Mouse (Mus musculus): Measurements from ENCODE around the gene Ugt1a9. TPM values are rescaled to one million over a fixed set of nuclear protein-coding genes. Genes with fewer than 3 reads are reported as not detected.

The Ugt1a9 gene
- polyA plus RNA-seq, 1 experiment from 2014 or later = 0.65 TPM

DNA sequence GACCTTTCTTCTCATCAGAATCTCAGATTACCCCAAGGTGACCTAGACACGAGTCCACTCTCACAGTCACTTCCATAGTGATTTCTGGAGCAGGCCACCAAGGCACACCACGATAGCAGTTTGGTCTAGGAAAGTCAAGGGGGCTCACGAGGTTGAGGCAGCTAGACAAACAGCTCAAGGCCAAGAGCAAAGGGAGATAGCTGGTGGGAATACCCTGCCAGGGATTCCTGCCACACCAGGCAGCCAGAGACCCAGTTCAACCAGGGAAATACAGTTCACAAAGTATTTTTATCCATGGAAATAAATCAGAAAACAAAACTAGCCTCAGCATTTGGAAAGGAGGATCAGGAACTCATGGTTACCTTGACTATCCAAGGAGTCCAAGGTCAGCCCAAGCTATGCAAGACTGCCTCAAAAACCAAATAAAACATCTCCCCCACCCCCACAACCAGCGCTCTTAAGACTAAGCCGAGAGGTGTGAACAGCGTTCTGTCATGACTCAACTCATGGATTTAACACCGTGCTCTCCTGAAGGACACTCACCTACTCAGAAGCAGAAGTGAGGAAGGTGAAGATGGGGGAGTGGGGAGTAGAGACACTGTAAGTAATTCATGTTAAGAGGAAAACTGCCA is 193.8 kb downstream of the Ugt1a9 start:
- H3K27ac ChIP-seq (replicated peaks) = no peak overlapping the region
- DNase-seq (ENCODE audit: low spot score) = no peak
- WGBS = 81% methylated on average over 7 of the region's 7 CpGs

GRCm38 (mm10) chr1:88264869-88265240 is 194.3 kb downstream of the Ugt1a9 start:
- Histone ChIP-seq H3K36me3 (ENCODE audit: control insufficient read depth, insufficient read depth, low read length) (peaks cover 98% of the 10 kb centered on the region), H3K27me3 (ENCODE audit: control insufficient read depth, insufficient read depth, low read length) (no peaks in the 10 kb centered on the region), H3K9me3 (ENCODE audit: control insufficient read depth, low read length) (no peaks in the 10 kb centered on the region), H3K4me2 (replicated peaks; ENCODE audit: low read depth) (no peak overlapping the region), H3K27ac (replicated peaks) (no peak overlapping the region), H3K4me1 (replicated peaks; ENCODE audit: control insufficient read depth, insufficient read depth) (peaks cover 15% of the 10 kb centered on the region), H3K4me3 (ENCODE audit: low read depth, low read length) (no peak overlapping the region), H3K9ac (ENCODE audit: low read length) (peak overlapping the region; percentile 5; the same call in 1 of the 2 replicates)
- WGBS = 76% methylated on average over 4 of the region's 4 CpGs
- DNase-seq (ENCODE audit: low spot score) (no peak), ATAC-seq (ENCODE audit: low FRiP score, low TSS enrichment) (no peak)
- TF ChIP-seq CTCF (IDR thresholded peaks at IDR 0.05; ENCODE audit: low read depth) = no peak

More for the DNA sequence above, 193.8 kb downstream of the Ugt1a9 start:
- no peak overlapping the region for H3K4me2 ChIP-seq (replicated peaks; ENCODE audit: low read depth)
- H3K4me3 ChIP-seq (ENCODE audit: low read depth, low read length) = no peak overlapping the region
- peaks cover 98% of the 10 kb centered on the region for H3K36me3 ChIP-seq (ENCODE audit: control insufficient read depth, insufficient read depth, low read length)
- no peaks in the 10 kb centered on the region for H3K9me3 ChIP-seq (ENCODE audit: control insufficient read depth, low read length)
- no peak for TF ChIP-seq CTCF (IDR thresholded peaks at IDR 0.05; ENCODE audit: low read depth)
- no peak for TF ChIP-seq EP300 (optimal IDR thresholded peaks at IDR 0.05)
- ATAC-seq (ENCODE audit: low FRiP score, low TSS enrichment) = no peak
- peaks cover 19% of the 10 kb centered on the region for H3K4me1 ChIP-seq (replicated peaks; ENCODE audit: control insufficient read depth, insufficient read depth)
- no peaks in the 10 kb centered on the region for H3K27me3 ChIP-seq (ENCODE audit: control insufficient read depth, insufficient read depth, low read length)
- H3K9ac ChIP-seq (ENCODE audit: low read length) = no peak overlapping the region

DNA sequence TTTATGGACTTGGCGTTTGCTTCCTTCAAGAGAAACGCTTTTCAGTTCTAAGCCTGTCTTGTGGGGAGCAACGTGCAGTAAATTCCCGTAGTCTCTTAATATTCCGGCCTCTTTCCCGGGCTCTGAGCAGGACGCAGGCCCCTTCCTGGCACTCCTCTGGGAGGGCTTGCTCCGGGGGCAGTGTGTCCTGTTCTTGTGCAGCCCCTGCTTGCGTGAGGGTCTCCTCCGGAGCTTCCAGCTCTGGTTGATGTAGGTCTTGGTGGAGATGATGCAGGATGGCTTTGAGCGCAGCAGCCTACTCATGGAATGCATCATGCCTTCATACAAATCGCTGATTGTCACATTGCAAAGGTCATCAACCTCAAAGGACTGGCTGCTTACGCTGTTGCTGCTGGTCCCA is 195.5 kb downstream of the Ugt1a9 start:
- Histone ChIP-seq H3K27me3 (ENCODE audit: control insufficient read depth, insufficient read depth, low read length) (no peaks in the 10 kb centered on the region), H3K4me1 (replicated peaks; ENCODE audit: control insufficient read depth, insufficient read depth) (peaks cover 10% of the 10 kb centered on the region), H3K4me2 (replicated peaks; ENCODE audit: low read depth) (no peak overlapping the region), H3K4me3 (ENCODE audit: low read depth, low read length) (no peak overlapping the region), H3K9ac (ENCODE audit: low read length) (no peak overlapping the region), H3K36me3 (ENCODE audit: control insufficient read depth, insufficient read depth, low read length) (peaks cover 89% of the 10 kb centered on the region), H3K9me3 (ENCODE audit: control insufficient read depth, low read length) (no peaks in the 10 kb centered on the region), H3K27ac (replicated peaks) (no peak overlapping the region)
- no peak for TF ChIP-seq CTCF (IDR thresholded peaks at IDR 0.05; ENCODE audit: low read depth)
- no peak for TF ChIP-seq EP300 (optimal IDR thresholded peaks at IDR 0.05)
- DNase-seq (ENCODE audit: low spot score) (no peak), ATAC-seq (ENCODE audit: low FRiP score, low TSS enrichment) (no peak)
- 90% methylated on average over 13 of the region's 13 CpGs for WGBS

DNA sequence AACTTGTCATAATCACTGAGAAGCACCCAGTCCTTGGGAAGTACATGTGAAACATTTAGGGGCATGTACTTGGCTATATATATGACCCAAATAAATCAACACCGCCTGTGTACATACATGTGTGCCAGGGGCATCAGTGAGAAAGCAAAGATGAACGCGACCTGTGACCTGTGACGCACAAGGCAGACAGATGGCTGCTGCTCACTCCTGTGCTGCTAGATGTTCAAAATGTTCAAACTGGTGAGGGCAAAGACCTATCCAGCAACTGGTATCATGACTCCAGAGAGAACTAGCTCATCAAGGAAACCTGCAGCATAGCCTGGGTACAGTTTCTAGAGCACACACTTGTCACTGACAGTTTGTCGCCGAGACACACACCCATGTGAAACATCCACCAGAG is 196.9 kb downstream of the Ugt1a9 start:
- Histone ChIP-seq H3K4me1 (replicated peaks; ENCODE audit: control insufficient read depth, insufficient read depth) (no peaks in the 10 kb centered on the region), H3K9me3 (ENCODE audit: control insufficient read depth, low read length) (no peaks in the 10 kb centered on the region), H3K9ac (ENCODE audit: low read length) (0 out of 2 replicates have a peak overlapping the region, but pooled peaks have one; percentile 2), H3K36me3 (ENCODE audit: control insufficient read depth, insufficient read depth, low read length) (peaks cover 85% of the 10 kb centered on the region), H3K4me3 (ENCODE audit: low read depth, low read length) (no peak overlapping the region), H3K27me3 (ENCODE audit: control insufficient read depth, insufficient read depth, low read length) (no peaks in the 10 kb centered on the region), H3K4me2 (replicated peaks; ENCODE audit: low read depth) (no peak overlapping the region), H3K27ac (replicated peaks) (no peak overlapping the region)
- 89% methylated on average over 6 of the region's 6 CpGs for WGBS
- DNase-seq (ENCODE audit: low spot score) = no peak
- TF ChIP-seq EP300 (optimal IDR thresholded peaks at IDR 0.05) (no peak), CTCF (IDR thresholded peaks at IDR 0.05; ENCODE audit: low read depth) (no peak)
- peak; percentile 4 for ATAC-seq (ENCODE audit: low FRiP score, low TSS enrichment)

- 86% methylated on average over 6 of the region's 6 CpGs for WGBS
- H3K4me2 ChIP-seq (replicated peaks; ENCODE audit: low read depth) = no peak overlapping the region
- H3K9ac ChIP-seq (ENCODE audit: low read length) = no peak overlapping the region
- H3K27me3 ChIP-seq (ENCODE audit: control insufficient read depth, insufficient read depth, low read length) = no peaks in the 10 kb centered on the region
- no peaks in the 10 kb centered on the region for H3K9me3 ChIP-seq (ENCODE audit: control insufficient read depth, low read length)
- TF ChIP-seq CTCF (IDR thresholded peaks at IDR 0.05; ENCODE audit: low read depth) = no peak
- TF ChIP-seq EP300 (optimal IDR thresholded peaks at IDR 0.05) = no peak
- H3K4me3 ChIP-seq (ENCODE audit: low read depth, low read length) = no peak overlapping the region
- peaks cover 84% of the 10 kb centered on the region for H3K36me3 ChIP-seq (ENCODE audit: control insufficient read depth, insufficient read depth, low read length)
- H3K4me1 ChIP-seq (replicated peaks; ENCODE audit: control insufficient read depth, insufficient read depth) = no peaks in the 10 kb centered on the region
- ATAC-seq (ENCODE audit: low FRiP score, low TSS enrichment) = no peak; the same call in 1 of the 2 replicates
- no peak overlapping the region for H3K27ac ChIP-seq (replicated peaks)
- DNase-seq (ENCODE audit: low spot score) = no peak
These were observed 197.5 kb downstream of the Ugt1a9 start for GRCm38 (mm10) chr1:88268070-88268469.

Other genes starting within 250 kb of the Ugt1a9 start
- 8.7 and 9.5 TPM in 2 replicates for gene Dgkd, start 217.5 kb upstream of the Ugt1a9 start, polyA plus RNA-seq (2015; fragmentation: Nextera tagmentation; extraction: Ambion mirVana)
- 10.4 and 10.7 TPM in 2 replicates for gene Usp40, start 62.2 kb upstream of the Ugt1a9 start, polyA plus RNA-seq (2015; fragmentation: Nextera tagmentation; extraction: Ambion mirVana)
- gene Ugt1a10, start 15.4 kb upstream of the Ugt1a9 start, polyA plus RNA-seq (2015; fragmentation: Nextera tagmentation; extraction: Ambion mirVana) = not detected in 2 replicates
- not detected in 2 replicates for gene Ugt1a8, start 17.0 kb downstream of the Ugt1a9 start, polyA plus RNA-seq (2015; fragmentation: Nextera tagmentation; extraction: Ambion mirVana)
- 33.9 and 40.4 TPM in 2 replicates for gene Ugt1a7c, start 24.3 kb downstream of the Ugt1a9 start, polyA plus RNA-seq (2015; fragmentation: Nextera tagmentation; extraction: Ambion mirVana)
- gene Ugt1a6b, start 32.5 kb downstream of the Ugt1a9 start, polyA plus RNA-seq (2015; fragmentation: Nextera tagmentation; extraction: Ambion mirVana) = 5.2 and 6.7 TPM in 2 replicates
- 56.5 and 65.8 TPM in 2 replicates for gene Ugt1a6a, start 64.0 kb downstream of the Ugt1a9 start, polyA plus RNA-seq (2015; fragmentation: Nextera tagmentation; extraction: Ambion mirVana)
- gene Ugt1a5, start 95.2 kb downstream of the Ugt1a9 start, polyA plus RNA-seq (2015; fragmentation: Nextera tagmentation; extraction: Ambion mirVana) = not detected in 2 replicates
- 0.12 TPM in 1 of 2 replicates, not detected in the other for gene Ugt1a2, start 129.8 kb downstream of the Ugt1a9 start, polyA plus RNA-seq (2015; fragmentation: Nextera tagmentation; extraction: Ambion mirVana)
- gene Dnajb3, start 135.0 kb downstream of the Ugt1a9 start, polyA plus RNA-seq (2015; fragmentation: Nextera tagmentation; extraction: Ambion mirVana) = 7.2 and 8.2 TPM in 2 replicates
- gene Ugt1a1, start 141.2 kb downstream of the Ugt1a9 start, polyA plus RNA-seq (2015; fragmentation: Nextera tagmentation; extraction: Ambion mirVana) = 23.6 and 24.8 TPM in 2 replicates
- gene Mroh2a, start 156.2 kb downstream of the Ugt1a9 start, polyA plus RNA-seq (2015; fragmentation: Nextera tagmentation; extraction: Ambion mirVana) = 0.54 and 0.84 TPM in 2 replicates
- gene Hjurp, start 206.8 kb downstream of the Ugt1a9 start, polyA plus RNA-seq (2015; fragmentation: Nextera tagmentation; extraction: Ambion mirVana) = 30.0 and 34.1 TPM in 2 replicates
- gene Trpm8, start 206.9 kb downstream of the Ugt1a9 start, polyA plus RNA-seq (2015; fragmentation: Nextera tagmentation; extraction: Ambion mirVana) = 0.02 and 0.06 TPM in 2 replicates

Measured in stomach, postnatal 0 days (tissue).